Mouse (Mus musculus): ENCODE results near the gene Olfr531. TPM values are rescaled to one million over a fixed set of nuclear protein-coding genes. Genes with fewer than 3 reads are reported as not detected.

Gene Olfr531
- total RNA-seq (2012; rRNA removed) (not detected in 2 replicates), polyA plus RNA-seq (2012; ENCODE audit: insufficient read depth in 1 of 2, insufficient read length in 2 of 2, low read depth in 1 of 2, low replicate concordance in 2 of 2, missing spikeins in 1 of 2) (not detected)

GRCm38 (mm10) chr7:140402818-140403217 lies at the start of gene Olfr531:
Olfr531 (minus strand) TSS chr7:140402918.
- H3K9ac ChIP-seq (ENCODE audit: control insufficient read depth, low read depth, low read length, poor library complexity, severe bottlenecking) = no peak within 1 kb of the TSS
- TF ChIP-seq CHD1 (IDR thresholded peaks at IDR 0.05; ENCODE audit: low read depth, low read length) (no peak), GABPA (IDR thresholded peaks at IDR 0.05; ENCODE audit: low read depth, low read length) (no peak), MYB (IDR thresholded peaks at IDR 0.05; ENCODE audit: low read depth, low read length) (no peak), MAZ (IDR thresholded peaks at IDR 0.05; ENCODE audit: low read depth, low read length) (no peak), POLR2AphosphoS2 (IDR thresholded peaks at IDR 0.05; ENCODE audit: low read length) (no peak), NELFE (IDR thresholded peaks at IDR 0.05; ENCODE audit: low read depth, low read length) (no peak), ZNF384 (IDR thresholded peaks at IDR 0.05; ENCODE audit: low read depth, low read length) (no peak), MXI1 (IDR thresholded peaks at IDR 0.05; ENCODE audit: low read depth, low read length) (no peak), TCF12 (IDR thresholded peaks at IDR 0.05; ENCODE audit: low read depth, low read length) (no peak), MEF2A (IDR thresholded peaks at IDR 0.05; ENCODE audit: extremely low read depth, insufficient replicate concordance, low read depth, low read length, poor library complexity, severe bottlenecking) (no peak), UBTF (IDR thresholded peaks at IDR 0.05; ENCODE audit: borderline replicate concordance, insufficient read depth, low read depth, low read length) (no peak), POLR2AphosphoS5 (IDR thresholded peaks at IDR 0.05; ENCODE audit: borderline replicate concordance, low read depth, low read length) (no peak), ZKSCAN1 (IDR thresholded peaks at IDR 0.05; ENCODE audit: low read depth, low read length) (no peak), SMC3 (IDR thresholded peaks at IDR 0.05; ENCODE audit: low read depth, low read length) (no peak), JUND (IDR thresholded peaks at IDR 0.05; ENCODE audit: low read depth, low read length) (no peak), USF1 (IDR thresholded peaks at IDR 0.05; ENCODE audit: low read depth, low read length) (no peak), ETS1 (IDR thresholded peaks at IDR 0.05; ENCODE audit: low read depth, low read length) (no peak), HCFC1 (IDR thresholded peaks at IDR 0.05; ENCODE audit: low read depth, low read length) (no peak), TBP (IDR thresholded peaks at IDR 0.05; ENCODE audit: low read depth, low read length) (no peak)
- no peak within 1 kb of the TSS for H3K27ac ChIP-seq (ENCODE audit: control insufficient read depth, low read depth, low read length)
- H3K27me3 ChIP-seq (ENCODE audit: control insufficient read depth in 1 of 2, insufficient read depth in 2 of 2, low read length in 2 of 2) = no peaks in the 10 kb centered on the region
- H3K4me1 ChIP-seq (ENCODE audit: control insufficient read depth in 1 of 2, insufficient read depth in 2 of 2, low read length in 2 of 2) = no peaks in the 10 kb centered on the region
- DNase-seq (ENCODE audit: low read depth, low spot score) = no peak
- no peak within 1 kb of the TSS for H3K4me3 ChIP-seq (ENCODE audit: control insufficient read depth in 1 of 2, insufficient read depth in 1 of 2, low read depth in 2 of 2, low read length in 2 of 2)
- H3K79me2 ChIP-seq (ENCODE audit: control insufficient read depth, insufficient read depth, low read length, poor library complexity) = no peaks in the 10 kb centered on the region
- H3K36me3 ChIP-seq (ENCODE audit: control insufficient read depth in 1 of 2, insufficient read depth in 2 of 2, low read length in 2 of 2) = no peaks in the 10 kb centered on the region
- no peaks in the 10 kb centered on the region for H3K9me3 ChIP-seq (replicated peaks; ENCODE audit: insufficient read depth, low read length)

GRCm38 (mm10) chr7:140443141-140443540 lies 40.4 kb upstream of the Olfr531 start:
- H3K79me2 ChIP-seq (ENCODE audit: control insufficient read depth, insufficient read depth, low read length, poor library complexity) = no peaks in the 10 kb centered on the region
- H3K4me1 ChIP-seq (ENCODE audit: control insufficient read depth in 1 of 2, insufficient read depth in 2 of 2, low read length in 2 of 2) = no peaks in the 10 kb centered on the region
- H3K4me3 ChIP-seq (ENCODE audit: control insufficient read depth in 1 of 2, insufficient read depth in 1 of 2, low read depth in 2 of 2, low read length in 2 of 2) = no peak overlapping the region
- no peak for TF ChIP-seq E2F4 (IDR thresholded peaks at IDR 0.05; ENCODE audit: borderline replicate concordance, low read depth, low read length)
- TF ChIP-seq MXI1 (IDR thresholded peaks at IDR 0.05; ENCODE audit: low read depth, low read length) = no peak
- TF ChIP-seq ZMIZ1 (IDR thresholded peaks at IDR 0.05; ENCODE audit: low read depth, low read length) = no peak
- no peak for TF ChIP-seq POLR2AphosphoS5 (IDR thresholded peaks at IDR 0.05; ENCODE audit: borderline replicate concordance, low read depth, low read length)
- TF ChIP-seq ZC3H11A (IDR thresholded peaks at IDR 0.05; ENCODE audit: low read depth, low read length) = no peak
- no peak for TF ChIP-seq ELF1 (IDR thresholded peaks at IDR 0.05; ENCODE audit: low read depth, low read length)
- no peak for TF ChIP-seq NELFE (IDR thresholded peaks at IDR 0.05; ENCODE audit: low read depth, low read length)
- TF ChIP-seq POLR2A (IDR thresholded peaks at IDR 0.05; ENCODE audit: control insufficient read depth in 1 of 2, insufficient read depth in 1 of 2, low read depth in 1 of 2, low read length in 2 of 2, poor library complexity in 1 of 2) = no peak
- TF ChIP-seq GATA1 (IDR thresholded peaks at IDR 0.05; ENCODE audit: low read depth, low read length) = no peak
- DNase-seq (ENCODE audit: low read depth, low spot score) = no peak
- no peak overlapping the region for H3K9ac ChIP-seq (ENCODE audit: control insufficient read depth, low read depth, low read length, poor library complexity, severe bottlenecking)
- H3K9me3 ChIP-seq (replicated peaks; ENCODE audit: insufficient read depth, low read length) = no peaks in the 10 kb centered on the region
- H3K36me3 ChIP-seq (ENCODE audit: control insufficient read depth in 1 of 2, insufficient read depth in 2 of 2, low read length in 2 of 2) = no peaks in the 10 kb centered on the region
- H3K27ac ChIP-seq (ENCODE audit: control insufficient read depth, low read depth, low read length) = no peak overlapping the region
- H3K27me3 ChIP-seq (ENCODE audit: control insufficient read depth in 1 of 2, insufficient read depth in 2 of 2, low read length in 2 of 2) = no peaks in the 10 kb centered on the region
